Mouse (Mus musculus) embryonic fibroblast, embryonic 13.5 days (primary cell): ENCODE measurements at regions not wholly inside any gene's neighbourhood (a gene's known extent, or its start where the extent isn't known, plus 50 kb on each side); places are given as distances from the start of the nearest gene placed in this dataset.

Source experiments
- CTCF ChIP-seq: IDR thresholded peaks from 2 replicates; pipeline ENCODE4 v1.5.1; 2011; ENCODE audit warnings: mild to moderate bottlenecking, control low read depth, low read length, moderate library complexity, borderline replicate concordance; ENCODE audit not compliant: insufficient read depth
- POLR2A ChIP-seq: IDR thresholded peaks from 2 replicates; pipeline ENCODE4 v1.6.1; 2011; ENCODE audit warnings: low read depth, mild to moderate bottlenecking, control low read depth, low read length, moderate library complexity

GRCm38 (mm10) chr9:26611711-26612437 is 121.7 kb upstream of the B3gat1 start:
- no peak for TF ChIP-seq POLR2A
- TF ChIP-seq CTCF, result no peak
